Mouse (Mus musculus): ENCODE results near the gene Cbr2.

DNA sequence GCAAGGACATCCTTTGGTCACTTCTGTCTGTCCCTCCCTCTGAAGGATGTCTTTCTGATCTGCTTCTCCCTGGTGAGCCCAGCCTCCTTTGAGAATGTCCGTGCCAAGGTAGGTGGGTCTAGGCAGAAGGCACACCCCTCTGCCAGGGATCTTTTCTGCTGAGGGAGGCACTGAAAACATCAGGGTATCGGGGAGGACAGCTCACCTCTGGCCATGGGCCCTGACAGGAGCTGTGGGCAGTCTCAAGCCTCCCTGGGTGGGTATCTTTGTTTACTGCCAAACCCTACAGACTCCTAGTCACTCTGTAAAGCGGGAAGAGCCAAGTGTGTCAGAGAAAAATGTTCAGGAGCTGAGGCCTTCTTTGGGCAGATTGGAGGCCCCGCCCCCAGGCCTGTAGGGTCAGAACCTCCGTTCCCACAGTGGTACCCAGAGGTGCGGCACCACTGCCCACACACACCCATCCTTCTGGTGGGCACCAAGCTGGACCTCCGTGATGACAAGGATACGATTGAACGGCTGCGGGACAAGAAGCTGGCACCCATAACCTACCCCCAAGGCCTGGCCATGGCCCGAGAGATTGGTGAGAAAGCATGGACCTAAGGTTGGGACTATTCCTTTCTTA, 9.0 kb downstream of the Cbr2 start:
- TF ChIP-seq POLR2A (IDR thresholded peaks at IDR 0.05; ENCODE audit: extremely low read depth, insufficient read depth, low read length) (no peak), CTCF (IDR thresholded peaks at IDR 0.05; ENCODE audit: low read depth, low read length) (no peak)

Data from liver, adult 2 months (tissue).